Mouse (Mus musculus): ENCODE results near the gene Eif6.
A peak's percentile ranks its signal among the peaks of the same experiment; 100 is the strongest.

The Eif6 gene

DNA sequence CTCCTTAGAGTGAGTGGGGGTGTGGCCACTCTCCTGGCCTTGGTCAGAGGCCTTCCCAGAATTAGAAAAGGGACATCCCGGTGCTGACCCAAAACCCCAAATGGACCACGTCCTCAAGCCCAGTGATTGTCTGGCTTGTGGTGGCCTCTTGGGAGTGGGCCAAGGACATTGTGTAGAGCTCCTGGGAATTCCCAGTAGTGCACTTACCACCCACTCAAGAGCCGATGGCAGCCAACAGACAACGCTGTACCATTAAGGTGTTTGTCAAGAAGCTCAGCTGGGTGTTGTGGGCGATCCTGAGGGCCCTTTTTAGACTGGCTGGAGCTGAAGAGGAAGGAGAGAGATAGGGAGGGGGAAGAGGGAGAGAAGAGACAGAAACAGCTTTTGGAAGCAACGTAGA lies 42.2 kb downstream of the Eif6 start:
- DNase-seq, result no peak

DNA sequence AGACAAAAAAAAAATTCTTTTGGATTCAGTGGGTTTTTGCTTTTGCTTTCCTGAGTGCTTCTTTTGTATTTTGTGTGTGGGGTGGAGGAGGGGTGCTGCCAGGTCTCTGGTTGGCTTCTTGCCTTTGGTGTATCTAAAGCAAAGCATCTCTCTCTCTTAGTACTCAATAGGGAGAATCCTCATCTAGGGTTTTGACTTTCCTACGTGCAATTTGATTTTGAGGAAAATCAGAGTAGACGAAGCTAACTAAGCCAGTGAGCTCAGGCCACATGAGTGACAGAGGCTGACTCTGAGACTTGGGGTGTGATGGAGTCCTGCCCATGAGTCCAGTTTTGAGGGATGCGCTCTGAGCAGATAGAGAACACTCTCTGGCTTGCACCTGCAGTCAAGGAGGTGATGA lies 47.2 kb downstream of the Eif6 start:
- DNase-seq, result no peak

DNA sequence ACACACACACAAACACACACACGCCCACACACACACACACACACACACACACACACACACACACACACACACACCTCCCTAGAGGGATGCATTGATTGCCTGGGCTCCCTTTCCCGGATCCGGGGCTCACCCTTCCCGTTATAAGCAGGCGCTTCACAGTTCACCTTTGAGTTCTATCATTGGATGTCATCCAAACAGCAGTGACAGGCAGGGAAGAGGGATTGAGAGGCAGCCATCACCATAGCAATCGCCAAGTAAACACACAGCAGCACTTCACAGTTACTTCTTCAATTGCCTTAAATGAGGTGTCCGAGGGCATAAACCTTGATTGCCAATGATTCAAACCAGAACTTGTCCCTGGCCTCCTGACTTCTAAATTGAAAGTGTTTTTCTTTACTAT lies 47.7 kb downstream of the Eif6 start:
- DNase-seq, result no peak

DNA sequence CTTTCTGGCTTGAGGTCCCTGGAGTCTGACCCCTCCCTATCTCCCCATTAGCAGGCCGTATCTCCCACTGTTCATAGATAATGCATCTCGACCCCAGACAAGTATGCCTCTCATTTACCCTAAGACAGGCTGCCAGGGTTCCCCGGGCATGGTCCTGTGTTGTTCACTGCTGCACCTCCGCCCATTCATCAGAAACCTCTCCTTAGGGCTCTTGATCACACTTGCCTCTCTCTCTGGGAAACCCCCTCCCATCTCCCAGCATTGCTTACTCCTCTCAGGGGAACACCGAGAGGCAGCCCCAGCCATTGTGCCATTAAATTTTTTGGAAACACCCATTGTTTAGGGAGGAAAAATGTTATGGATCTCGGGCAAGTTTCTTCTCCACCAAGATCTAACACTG lies 48.7 kb downstream of the Eif6 start:
- no peak for DNase-seq

DNA sequence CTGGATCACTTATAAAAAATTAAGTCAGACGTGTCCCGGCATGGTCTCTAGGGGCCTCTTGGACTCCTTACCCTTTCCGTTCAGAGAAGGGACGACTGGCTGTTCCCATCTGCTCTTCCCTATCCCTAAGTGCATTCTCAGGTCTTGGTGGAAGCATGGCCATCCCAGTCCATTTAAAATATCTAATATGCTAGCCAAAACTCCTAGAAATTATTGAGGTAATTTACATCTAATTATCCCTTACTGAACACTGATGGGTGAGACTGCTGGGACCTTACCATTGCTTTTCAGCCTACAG lies 49.1 kb downstream of the Eif6 start:
- no peak for DNase-seq

DNA sequence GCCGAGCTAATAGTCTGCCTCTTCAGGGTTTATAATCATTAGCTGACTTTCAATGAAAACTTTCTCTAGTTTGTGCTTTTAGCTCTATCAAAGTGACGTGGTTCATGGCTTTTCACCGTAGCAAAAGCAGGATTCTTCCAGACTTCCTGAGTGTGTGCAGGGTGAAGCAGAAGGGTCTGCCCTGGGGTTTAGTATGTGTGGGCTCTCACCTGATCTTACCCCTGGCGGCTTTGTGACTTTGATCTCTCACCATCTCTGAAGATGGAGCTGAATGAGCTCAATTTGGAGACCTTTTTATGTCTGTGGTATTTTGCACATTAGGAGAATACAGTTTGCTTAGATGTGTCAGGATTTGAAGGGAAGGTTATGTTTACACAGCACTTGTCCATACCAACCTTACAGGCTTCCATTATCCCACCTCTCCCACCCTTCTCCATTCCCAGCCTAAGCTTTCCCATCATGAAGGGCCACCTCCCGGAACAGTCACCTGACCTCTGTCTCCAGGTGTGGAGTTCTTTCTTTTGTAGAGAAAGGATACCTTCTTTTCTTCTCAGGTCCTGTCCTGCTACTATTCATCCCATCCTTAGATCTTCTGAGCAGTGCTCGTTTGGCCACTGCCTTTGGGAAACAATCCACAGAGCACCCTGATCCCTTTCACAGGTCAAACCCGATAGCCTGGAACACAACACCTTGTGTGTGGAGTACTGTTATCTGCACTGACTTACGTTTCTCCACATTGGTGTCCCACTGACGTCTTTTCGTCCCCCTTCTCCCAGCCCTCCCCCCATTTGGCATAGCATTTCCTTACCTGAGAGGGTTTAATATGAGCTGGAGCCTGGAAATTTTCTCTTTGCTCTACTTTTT lies 49.7 kb downstream of the Eif6 start:
- DNase-seq, result no peak

DNA sequence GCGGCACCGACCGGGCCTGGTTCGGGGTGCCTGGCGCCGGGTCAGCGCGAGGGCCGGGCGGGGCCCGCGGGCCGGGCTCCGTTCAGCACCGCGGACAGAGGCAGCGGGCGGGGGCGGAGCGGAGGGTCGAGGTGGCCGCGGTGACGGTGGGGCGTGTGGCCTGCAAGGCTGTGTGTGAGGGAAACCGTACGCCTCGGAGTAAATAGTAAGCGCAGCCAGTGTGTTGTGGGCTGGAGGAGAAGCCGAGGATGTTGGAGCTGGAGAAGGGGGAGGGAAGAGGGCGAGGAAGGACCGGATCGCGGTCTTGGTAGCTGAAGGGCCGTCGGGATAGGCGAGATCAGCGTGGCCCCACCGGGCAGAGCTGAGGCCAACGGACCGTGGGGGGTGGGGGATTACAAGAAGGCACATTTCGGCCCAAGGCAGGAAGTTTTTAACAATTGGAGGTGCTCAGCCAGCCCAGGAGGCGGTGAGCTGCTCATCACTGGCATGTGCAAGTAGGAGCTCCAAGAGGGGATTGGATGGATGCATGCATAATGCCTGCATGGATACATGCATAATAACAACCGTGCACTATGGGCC lies 51.0 kb downstream of the Eif6 start:
- peak; percentile 44 to 71 for DNase-seq

DNA sequence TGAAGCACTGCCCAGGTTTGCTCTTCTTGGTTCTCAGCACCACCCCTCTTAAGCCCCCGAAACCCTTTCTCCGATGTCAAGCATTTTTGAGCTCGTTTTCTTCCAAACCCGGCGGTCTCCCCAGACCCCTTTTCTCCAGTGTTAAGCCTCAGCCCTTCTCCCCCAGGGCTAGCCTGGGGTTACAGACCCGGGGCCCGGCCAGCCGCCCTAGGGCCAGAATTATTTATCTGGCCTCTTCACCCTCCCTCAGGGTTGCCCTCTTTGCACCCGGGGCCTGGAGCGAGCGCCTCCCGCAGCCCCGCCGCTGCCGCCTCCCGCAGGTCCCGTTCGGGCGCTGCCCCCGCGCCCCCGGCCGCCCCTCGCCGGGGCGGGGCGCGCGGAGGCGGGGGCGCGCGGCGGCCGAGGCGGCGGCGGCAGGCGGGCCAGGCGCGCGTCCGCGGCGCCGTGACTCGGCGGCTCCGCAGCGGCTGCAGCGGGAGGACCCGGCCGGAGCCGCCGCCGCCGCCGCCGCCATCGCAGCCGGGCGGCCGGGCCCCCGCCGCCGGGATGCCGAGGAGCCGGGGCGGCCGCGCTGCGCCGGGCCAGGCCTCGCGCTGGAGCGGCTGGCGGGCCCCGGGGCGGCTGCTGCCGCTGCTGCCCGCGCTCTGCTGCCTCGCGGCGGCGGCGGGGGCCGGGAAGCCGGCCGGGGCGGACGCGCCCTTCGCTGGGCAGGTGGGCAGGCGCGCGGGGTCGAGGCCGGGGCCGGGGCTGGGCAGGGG lies 51.6 kb downstream of the Eif6 start, which contains the start of gene Mmp24:
Gene Mmp24, plus strand, starts transcription at position 416 of the 758 bp plus-strand sequence.
- DNase-seq, result no peak

DNA sequence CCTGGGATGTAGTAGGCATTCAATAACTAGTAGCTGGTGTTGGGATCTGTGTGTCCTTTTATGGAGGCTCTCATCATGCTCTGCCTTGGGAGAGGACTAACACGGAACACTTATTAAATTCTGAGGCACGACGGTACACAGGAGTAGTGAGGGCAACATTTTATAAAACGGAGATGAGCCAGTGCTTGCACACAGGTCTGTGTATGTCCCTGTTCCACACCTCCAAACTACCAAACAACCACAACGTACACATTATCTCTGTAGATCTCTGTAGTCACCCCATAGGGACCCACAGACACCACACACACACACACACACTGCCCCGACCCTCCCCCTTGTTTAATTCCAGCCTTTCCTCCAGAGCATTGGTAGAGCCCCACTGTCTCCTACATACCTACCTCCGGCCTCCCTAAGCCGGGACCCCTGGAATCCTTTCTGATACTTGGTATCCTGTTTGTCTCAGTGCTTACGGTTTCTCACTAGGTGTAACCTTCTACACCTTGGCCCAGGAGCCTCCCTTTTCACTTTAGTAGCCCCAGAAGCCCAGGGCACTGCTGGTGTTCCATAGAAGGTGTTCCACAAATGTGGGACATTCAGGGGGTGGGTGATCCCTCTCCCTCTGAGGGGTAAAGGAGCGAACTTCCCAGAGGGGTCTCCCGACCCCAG lies 52.3 kb downstream of the Eif6 start:
- DNase-seq, result no peak

DNA sequence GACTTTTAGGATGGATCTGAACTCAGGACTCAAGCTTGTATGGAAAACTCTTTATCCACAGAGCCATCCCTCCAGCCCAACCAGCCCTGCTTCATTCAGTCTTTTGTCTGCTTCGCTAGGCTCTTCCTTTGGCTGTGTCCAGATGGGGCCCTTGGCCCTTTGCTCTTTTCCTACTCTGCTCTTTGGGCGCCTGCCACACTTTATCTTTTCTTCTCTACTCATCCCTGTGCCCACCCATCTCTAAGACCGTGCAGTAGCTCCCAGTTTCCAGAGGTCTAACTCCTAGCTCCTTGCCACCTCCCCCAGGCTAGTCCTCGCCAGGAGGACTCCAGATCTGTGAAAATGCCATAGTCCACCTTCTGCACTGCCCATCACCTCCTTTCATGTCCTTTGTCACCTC lies 53.1 kb downstream of the Eif6 start:
- no peak for DNase-seq

All from kidney, postnatal 25 days (tissue).